Mouse (Mus musculus): ENCODE results near the gene Creg1. TPM values are rescaled to one million over a fixed set of nuclear protein-coding genes. Genes with fewer than 3 reads are reported as not detected.

Gene Creg1
- polyA plus RNA-seq, 1 experiment from 2014 or later, result 30.0 TPM

Other genes with a start within 250 kb of the Creg1 start
- gene Mpzl1, start 129.2 kb upstream of the Creg1 start, polyA plus RNA-seq (2016; fragmentation: Nextera tagmentation; extraction: Ambion mirVana), result 119 and 136 TPM in 2 replicates
- gene Rcsd1, start 54.0 kb upstream of the Creg1 start, polyA plus RNA-seq (2016; fragmentation: Nextera tagmentation; extraction: Ambion mirVana), result 11.2 and 11.4 TPM in 2 replicates
- gene Cd247, start 24.9 kb downstream of the Creg1 start, polyA plus RNA-seq (2016; fragmentation: Nextera tagmentation; extraction: Ambion mirVana), result 1.0 and 1.2 TPM in 2 replicates
- gene Pou2f1, start 238.9 kb downstream of the Creg1 start, polyA plus RNA-seq (2016; fragmentation: Nextera tagmentation; extraction: Ambion mirVana), result 21.8 and 25.4 TPM in 2 replicates

Data from hindbrain, embryonic 10.5 days (tissue).